Mouse (Mus musculus) adrenal gland, adult (tissue): Measurements from ENCODE around the gene Tbc1d5.

Experiments used
- DNase-seq, 2 experiments: peaks; one replicate each; pipeline ENCODE4 v3.0.0; 2022 to 2023; ENCODE audit warnings: low spot score in 1 of 2; ENCODE audit not compliant: inconsistent age in 2 of 2

The Tbc1d5 gene

GRCm38 (mm10) chr17:50688135-50688534 lies 491.0 kb downstream of the Tbc1d5 start:
- no peak for DNase-seq

- no peak for DNase-seq
These were observed 491.5 kb downstream of the Tbc1d5 start for GRCm38 (mm10) chr17:50687670-50688069.

DNA sequence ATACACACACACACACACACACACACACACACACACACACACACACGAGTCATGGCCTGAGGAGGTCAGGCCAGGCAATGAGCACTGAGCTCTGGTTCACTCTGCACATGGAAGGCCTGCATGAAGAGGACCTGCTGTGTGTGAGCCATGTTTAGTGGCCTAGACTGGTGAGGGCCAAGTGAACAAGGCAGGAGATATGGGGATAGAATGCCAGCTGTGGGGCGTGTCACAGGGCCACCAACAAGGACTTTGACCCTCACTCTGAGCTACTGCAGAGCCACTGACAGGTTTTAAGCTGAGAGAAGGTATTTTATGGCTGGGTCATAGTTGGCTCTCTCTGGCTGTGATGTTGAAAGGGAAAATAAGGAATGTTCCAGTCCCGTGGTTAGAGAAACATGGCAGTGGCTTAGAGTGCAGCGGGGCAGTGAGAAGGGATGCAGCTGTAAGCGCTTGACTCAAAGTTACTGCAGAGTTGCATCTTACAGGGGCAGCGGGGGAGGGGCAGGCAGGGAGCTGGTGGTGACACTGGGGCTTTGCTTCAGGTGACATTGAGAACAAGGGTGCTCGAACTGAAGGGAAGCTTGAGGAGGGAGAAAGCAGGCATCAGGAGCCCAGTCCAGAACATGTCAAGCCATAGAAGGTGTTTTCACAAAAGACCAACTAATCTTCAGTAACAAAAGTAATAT lies 494.0 kb downstream of the Tbc1d5 start:
- DNase-seq = no peak
